Mouse (Mus musculus) intestine, postnatal 0 days (tissue): ENCODE data around the gene Naa60. TPM values are rescaled to one million over a fixed set of nuclear protein-coding genes. Genes with fewer than 3 reads are reported as not detected.
"Not testable (repeated sequence)": the region's sequence is repeated elsewhere in the genome, so short reads cannot be mapped to it uniquely, and the experiment has no call there.

ENCODE experiments used
- ATAC-seq: fragments of 200-750 bp; cut with Nextera tagmentation; 2 replicates; pipeline ENCODE4 v1.8.0; 2017; ENCODE audit warnings: mild to moderate bottlenecking, moderate TSS enrichment, moderate library complexity
- H3K27ac ChIP-seq: fragments of 300-500 bp; sonication (generic); 2 replicates; pipeline ENCODE4 v1.5.1; 2014; ENCODE audit warnings: mild to moderate bottlenecking, low read depth, low read length, moderate library complexity
- H3K27me3 ChIP-seq: fragments of 300-500 bp; sonication (generic); replicated peaks from 2 replicates; pipeline ENCODE4 v1.6.1; 2014; ENCODE audit warnings: low read length, mixed read lengths; ENCODE audit not compliant: control insufficient read depth, insufficient read depth
- H3K36me3 ChIP-seq: fragments of 300-500 bp; sonication (generic); 2 replicates; pipeline ENCODE4 v1.6.1; 2014; ENCODE audit warnings: mild to moderate bottlenecking, moderate library complexity; ENCODE audit not compliant: control insufficient read depth, insufficient read depth
- H3K4me1 ChIP-seq: fragments of 300-500 bp; sonication (generic); replicated peaks from 2 replicates; pipeline ENCODE4 v1.6.1; 2014; ENCODE audit warnings: antibody characterized with exemption, low read length, mixed read lengths; ENCODE audit not compliant: control insufficient read depth, insufficient read depth
- H3K4me2 ChIP-seq: fragments of 300-500 bp; sonication (generic); replicated peaks from 2 replicates; pipeline ENCODE4 v1.6.1; 2014; ENCODE audit warnings: low read depth, mild to moderate bottlenecking, moderate library complexity
- H3K4me3 ChIP-seq: fragments of 300-500 bp; sonication (generic); 2 replicates; pipeline ENCODE4 v1.5.1; 2014; ENCODE audit warnings: low read depth, low read length
- H3K9ac ChIP-seq: fragments of 300-500 bp; sonication (generic); 2 replicates; pipeline ENCODE4 v1.6.1; 2014; ENCODE audit warnings: mild to moderate bottlenecking, low read depth, low read length
- H3K9me3 ChIP-seq: fragments of 300-500 bp; sonication (generic); 2 replicates; pipeline ENCODE4 v1.6.1; 2016; ENCODE audit warnings: mixed run types; ENCODE audit not compliant: control insufficient read depth
- CTCF ChIP-seq: sonication (generic); IDR thresholded peaks from 2 replicates; pipeline ENCODE4 v1.5.1; 2016; ENCODE audit warnings: low read depth, mild to moderate bottlenecking, control low read depth, antibody characterized with exemption, moderate library complexity
- WGBS: fragments of 180-500 bp; shearing (Covaris S2); extraction: QIAGEN DNeasy Blood & Tissue Kit; methylation state at CpG from one replicate; pipeline ENCODE4 v1.1.7; 2014; 5-methylcytosine and 5-hydroxymethylcytosine counted together
- polyA plus RNA-seq: library from polyadenylated mRNA; unstranded; fragments of >200 nt; fragmentation: Nextera tagmentation; extraction: Ambion mirVana; gene quantifications from 2 replicates; pipeline ENCODE4 v1.2.1, GENCODE M21; 2015

The Naa60 gene
- polyA plus RNA-seq, 1 experiment from 2014 or later, result 34.0 TPM

DNA sequence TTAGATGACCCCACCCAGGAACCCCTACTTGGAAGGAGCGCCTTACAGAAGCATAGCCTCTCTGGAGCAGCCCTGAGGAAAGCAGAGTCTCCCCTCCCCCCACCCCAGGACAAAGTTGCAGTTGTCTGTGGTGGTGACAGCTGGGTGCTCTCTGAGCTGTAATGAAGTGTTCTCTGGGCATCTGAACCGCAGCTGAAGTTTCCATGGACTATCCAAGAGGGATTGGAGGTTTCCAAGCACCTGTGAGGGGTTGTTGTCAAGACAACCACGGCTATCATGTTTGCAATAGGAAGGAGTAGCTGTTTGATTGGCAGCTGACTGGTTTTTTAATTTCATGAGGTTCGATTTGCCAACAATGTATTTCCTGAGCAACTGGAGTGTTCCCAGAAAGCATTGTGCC, 29.2 kb upstream of the Naa60 start:
- Histone ChIP-seq H3K9me3 (no peaks in the 10 kb centered on the region), H3K27ac (no peak overlapping the region), H3K36me3 (no peaks in the 10 kb centered on the region), H3K4me3 (no peak overlapping the region), H3K9ac (no peak overlapping the region), H3K27me3 (no peaks in the 10 kb centered on the region), H3K4me1 (no peaks in the 10 kb centered on the region), H3K4me2 (0 out of 2 replicates have a peak overlapping the region, but pooled peaks have one; percentile 10)
- ATAC-seq, result no peak
- TF ChIP-seq CTCF, result no peak
- 19% methylated on average over 4 of the region's 4 CpGs for WGBS

DNA sequence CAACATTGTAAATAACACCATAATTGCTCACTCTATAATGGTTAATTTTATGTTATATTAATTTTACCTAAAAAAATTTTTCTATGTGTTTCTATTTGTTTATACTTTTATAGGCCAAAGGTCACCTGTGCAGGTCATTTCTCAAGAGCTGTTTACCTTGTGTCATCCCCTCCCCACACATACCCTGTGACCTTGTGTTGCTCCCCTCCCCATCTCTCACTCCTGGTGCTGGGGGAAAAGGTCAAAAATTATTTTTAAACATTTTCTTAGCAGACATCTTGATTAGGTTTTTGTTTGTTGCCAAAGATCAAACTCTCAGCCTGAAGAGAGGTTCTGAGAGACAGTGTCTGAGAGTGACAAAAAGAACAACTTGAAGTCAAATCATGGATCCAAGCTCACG, 28.4 kb upstream of the Naa60 start:
- H3K9me3 ChIP-seq, result no peaks in the 10 kb centered on the region
- H3K27ac ChIP-seq, result no peak overlapping the region
- no peaks in the 10 kb centered on the region for H3K36me3 ChIP-seq
- TF ChIP-seq CTCF, result no peak
- no peak overlapping the region for H3K4me2 ChIP-seq
- no peaks in the 10 kb centered on the region for H3K4me1 ChIP-seq
- H3K27me3 ChIP-seq, result no peaks in the 10 kb centered on the region
- no peak overlapping the region for H3K4me3 ChIP-seq
- WGBS, result 66% methylated on average over 1 of the region's 1 CpGs
- no peak overlapping the region for H3K9ac ChIP-seq
- no peak for ATAC-seq

DNA sequence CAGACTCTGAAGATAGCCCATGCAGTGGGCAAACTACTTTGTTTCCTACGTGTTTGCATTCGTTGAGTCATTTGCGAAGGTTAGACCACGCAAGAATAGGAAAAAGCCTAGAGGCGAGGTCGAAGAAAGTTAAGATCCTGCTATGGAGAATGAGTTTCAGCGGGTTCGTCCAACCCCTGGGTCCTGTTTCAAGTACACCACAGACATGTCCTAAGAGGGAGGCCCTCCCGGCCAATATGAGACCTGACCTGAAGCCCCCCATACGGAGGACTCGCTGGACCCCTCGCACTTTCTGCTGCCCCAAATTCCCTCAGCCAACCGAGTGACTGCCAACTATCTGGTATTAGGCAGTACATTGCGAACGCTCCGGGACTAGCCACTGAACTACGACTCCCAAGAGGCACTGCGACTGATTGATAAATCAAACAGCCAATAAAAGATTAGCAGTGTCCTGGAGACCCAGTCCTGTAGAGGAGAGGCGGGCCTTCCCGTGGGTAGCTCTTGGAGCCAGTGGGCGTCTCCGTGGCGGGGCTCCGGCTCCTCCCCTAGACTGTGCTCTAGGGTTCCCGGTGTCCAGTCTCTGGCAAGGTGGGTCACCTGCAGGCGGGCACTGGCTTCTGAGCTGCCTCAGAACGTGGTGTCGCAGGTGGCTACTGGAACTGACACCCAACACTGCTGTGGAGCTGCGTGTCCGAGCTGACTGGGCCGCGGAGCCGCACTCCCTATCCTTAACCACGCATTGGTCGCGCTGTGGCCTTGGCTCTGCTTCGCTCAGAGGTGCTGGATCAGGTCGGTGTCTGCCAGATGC, 25.3 kb upstream of the Naa60 start, which contains the start of gene Zfp174:
Gene Zfp174 (plus strand): TSS at position 558 of the 808 bp plus-strand sequence.
- peak within 1 kb of the TSS; percentile 59 for H3K4me3 ChIP-seq
- no peak for TF ChIP-seq CTCF
- peak; percentile 98 for ATAC-seq

GRCm38 (mm10) chr16:3847871-3848270, 24.3 kb upstream of the Naa60 start:
- Histone ChIP-seq H3K9ac (no peak overlapping the region), H3K4me1 (no peaks in the 10 kb centered on the region), H3K36me3 (no peaks in the 10 kb centered on the region), H3K9me3 (no peaks in the 10 kb centered on the region), H3K27me3 (no peaks in the 10 kb centered on the region), H3K4me3 (no peak overlapping the region), H3K4me2 (peak overlapping the region; percentile 74), H3K27ac (no peak overlapping the region)
- 80% methylated on average over 4 of the region's 4 CpGs for WGBS
- TF ChIP-seq CTCF, result no peak
- no peak for ATAC-seq

More for the DNA sequence above, 25.3 kb upstream of the Naa60 start, which contains the start of gene Zfp174:
- no peaks in the 10 kb centered on the region for H3K36me3 ChIP-seq
- H3K27ac ChIP-seq, result no peak within 1 kb of the TSS
- WGBS, result 2% methylated on average over 38 of the region's 38 CpGs
- peak within 1 kb of the TSS; percentile 63 for H3K9ac ChIP-seq
- H3K4me2 ChIP-seq, result peak within 1 kb of the TSS; percentile 74
- H3K4me1 ChIP-seq, result no peaks in the 10 kb centered on the region
- H3K9me3 ChIP-seq, result no peaks in the 10 kb centered on the region
- H3K27me3 ChIP-seq, result no peaks in the 10 kb centered on the region

DNA sequence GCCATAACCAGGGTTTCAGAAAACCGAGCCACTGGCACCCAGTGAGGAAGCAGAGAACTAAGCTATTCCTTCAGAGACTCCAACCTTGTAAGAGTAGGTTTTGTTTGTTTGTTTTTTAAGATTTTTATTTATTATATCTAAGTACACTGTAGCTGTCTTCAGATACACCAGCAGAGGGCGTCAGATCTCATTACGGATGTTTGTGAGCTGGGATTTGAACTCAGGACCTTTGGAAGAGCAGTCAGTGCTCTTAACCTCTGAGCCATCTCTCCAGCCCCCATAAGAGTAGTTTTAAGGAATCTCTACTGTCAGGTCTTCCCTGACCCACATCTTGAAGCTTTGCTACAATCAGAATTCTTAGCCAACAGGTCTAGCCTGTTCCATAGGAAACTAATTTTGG, 23.8 kb upstream of the Naa60 start:
- no peak overlapping the region for H3K4me2 ChIP-seq
- no peak overlapping the region for H3K27ac ChIP-seq
- no peaks in the 10 kb centered on the region for H3K4me1 ChIP-seq
- peak; percentile 37 for TF ChIP-seq CTCF
- H3K4me3 ChIP-seq, result no peak overlapping the region
- no peaks in the 10 kb centered on the region for H3K9me3 ChIP-seq
- no peaks in the 10 kb centered on the region for H3K36me3 ChIP-seq
- 81% methylated on average over 3 of the region's 3 CpGs for WGBS
- no peak for ATAC-seq
- H3K27me3 ChIP-seq, result no peaks in the 10 kb centered on the region
- no peak overlapping the region for H3K9ac ChIP-seq

DNA sequence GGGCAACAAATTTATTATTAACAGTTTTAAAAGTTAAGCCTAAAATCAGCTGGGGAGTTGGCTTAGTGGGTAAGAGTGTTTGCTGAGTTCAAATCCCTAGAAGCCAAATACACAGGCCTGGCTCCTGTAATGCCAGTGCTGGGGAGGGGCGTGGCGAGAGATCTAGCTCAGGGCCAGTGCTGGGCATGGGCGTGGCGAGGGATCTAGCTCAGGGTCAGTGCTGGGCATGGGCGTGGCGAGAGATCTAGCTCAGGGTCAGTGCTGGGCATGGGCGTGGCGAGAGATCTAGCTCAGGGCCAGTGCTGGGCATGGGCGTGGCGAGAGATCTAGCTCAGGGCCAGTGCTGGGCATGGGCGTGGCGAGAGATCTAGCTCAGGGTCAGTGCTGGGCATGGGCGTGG, 20.9 kb upstream of the Naa60 start:
- WGBS, result 76% methylated on average over 13 of the region's 13 CpGs
- H3K36me3 ChIP-seq, H3K9ac ChIP-seq, H3K27me3 ChIP-seq, H3K4me3 ChIP-seq, H3K4me1 ChIP-seq, ATAC-seq, H3K27ac ChIP-seq, H3K4me2 ChIP-seq, H3K9me3 ChIP-seq: not testable (repeated sequence)
